Comparison of ENCODE assay signal across 8 mouse cellular contexts in genomic region chr3:83222125-83222524, GRCm38 (mm10).
A peak's percentile ranks its signal among the peaks of the same experiment; 100 is the strongest.
DNase-seq lines count a peak whose midpoint lies in the region; ATAC-seq lines count a peak whose summit lies in the region.
"Had no signal": no experiment of that assay in that cellular context is flagged by ENCODE, and none has a peak within 500 bp of the region (broad histone marks: within the 10 kb centered on the region; RNA-seq: fewer than 3 reads in every experiment).

No protein-coding gene starts in this region.

- H3K27ac ChIP-seq in kidney, embryonic 16.5 days (ENCODE audit: low read length): no peak overlapping the region
- peak overlapping the region; percentile 71 for H3K27ac ChIP-seq in embryonic facial prominence, embryonic 15.5 days (replicated peaks)
- H3K27ac ChIP-seq: midbrain, embryonic 10.5 days had no signal

- no peaks in the 10 kb centered on the region for H3K9me3 ChIP-seq in kidney, embryonic 16.5 days (ENCODE audit: low read length)
- no peaks in the 10 kb centered on the region for H3K9me3 ChIP-seq in embryonic facial prominence, embryonic 15.5 days (replicated peaks)
- H3K9me3 ChIP-seq: midbrain, embryonic 10.5 days had no signal

- intact Hi-C loops in left cerebral cortex, postnatal 10 days (cut with DNase I): loop anchor here (5.0 kb wide), 1 partner anchor 110 kb away; no protein-coding TSS in a partner anchor

- H3K27me3 ChIP-seq in kidney, embryonic 16.5 days (ENCODE audit: insufficient read depth, low read length): no peaks in the 10 kb centered on the region
- H3K27me3 ChIP-seq in embryonic facial prominence, embryonic 15.5 days: no peaks in the 10 kb centered on the region

- H3K9ac ChIP-seq in kidney, embryonic 16.5 days (replicated peaks; ENCODE audit: low read length): no peak overlapping the region
- H3K9ac ChIP-seq in embryonic facial prominence, embryonic 15.5 days: no peak overlapping the region

- H3K36me3 ChIP-seq in kidney, embryonic 16.5 days (ENCODE audit: insufficient read depth, low read length): no peaks in the 10 kb centered on the region
- H3K36me3 ChIP-seq in embryonic facial prominence, embryonic 15.5 days: no peaks in the 10 kb centered on the region
- H3K36me3 ChIP-seq: midbrain, embryonic 10.5 days had no signal

- H3K4me3 ChIP-seq in kidney, embryonic 16.5 days (ENCODE audit: low read length): no peak overlapping the region
- H3K4me3 ChIP-seq in embryonic facial prominence, embryonic 15.5 days (replicated peaks): no peak overlapping the region
- H3K4me3 ChIP-seq: midbrain, embryonic 10.5 days had no signal

- 56% methylated on average over 5 of the region's 5 CpGs for WGBS in kidney, embryonic 16.5 days
- WGBS in embryonic facial prominence, embryonic 15.5 days: 25% methylated on average over 5 of the region's 5 CpGs

- DNase-seq in kidney, adult 18-20 months: no peak
- peak; percentile 26 to 31 for DNase-seq in left cerebral cortex, postnatal 10 days (ENCODE audit: extremely low spot score in 1 of 2, low spot score in 2 of 2)
- peak; percentile 14 for DNase-seq in right cerebral cortex, postnatal 4 days
- no peak for DNase-seq in ovary, postnatal 14 days (ENCODE audit: low spot score)
- DNase-seq in thymus, postnatal 25 days: no peak

- H3K4me1 ChIP-seq in kidney, embryonic 16.5 days (ENCODE audit: insufficient read depth, low read length): no peaks in the 10 kb centered on the region
- peaks cover 20% of the 10 kb centered on the region for H3K4me1 ChIP-seq in embryonic facial prominence, embryonic 15.5 days
- H3K4me1 ChIP-seq: midbrain, embryonic 10.5 days had no signal

- peak; percentile 39; the same call in 1 of the 2 replicates for ATAC-seq in kidney, embryonic 16.5 days (ENCODE audit: low FRiP score, low TSS enrichment)
- peak; percentile 70; the same call in 1 of the 2 replicates for ATAC-seq in embryonic facial prominence, embryonic 15.5 days (ENCODE audit: insufficient number of reproducible peaks, low FRiP score, low TSS enrichment, low read depth)

- no peak overlapping the region for H3K4me2 ChIP-seq in kidney, embryonic 16.5 days (replicated peaks; ENCODE audit: low read depth, low read length)
- H3K4me2 ChIP-seq in embryonic facial prominence, embryonic 15.5 days (replicated peaks): peak overlapping the region; percentile 3; the same call in 1 of the 2 replicates

Comparison
In these comparisons a context has a peak if more than half of its experiments do, and no peak if none do; other contexts are left out.
1. DNase-seq: peak in left cerebral cortex, postnatal 10 days (2 of 2) and right cerebral cortex, postnatal 4 days (single experiment); none in kidney, adult 18-20 months (single experiment), ovary, postnatal 14 days (single experiment) and thymus, postnatal 25 days (single experiment).